Mouse (Mus musculus) cerebellum, postnatal 36 days (tissue): ENCODE measurements around the gene Il18r1.

Experiments
- DNase-seq, 2 experiments: peaks; one replicate each; pipeline ENCODE4 v3.0.0; 2021 to 2022; ENCODE audit warnings: mixed read lengths in 2 of 2

Il18r1 gene

GRCm38 (mm10) chr1:40501126-40501525 lies 35.8 kb downstream of the Il18r1 start:
- DNase-seq, result no peak

- DNase-seq, result no peak
Measured at GRCm38 (mm10) chr1:40501546-40502398, 36.4 kb downstream of the Il18r1 start.

- no peak for DNase-seq
Measured at GRCm38 (mm10) chr1:40504548-40504947, 39.2 kb downstream of the Il18r1 start.

GRCm38 (mm10) chr1:40514851-40515585 lies 49.7 kb downstream of the Il18r1 start, which contains the start of gene Il18rap:
TSS of gene Il18rap (plus strand) at chr1:40515362.
- DNase-seq, result no peak

GRCm38 (mm10) chr1:40516364-40516763 lies 51.0 kb downstream of the Il18r1 start:
- DNase-seq, result no peak

- no peak for DNase-seq
Measured at GRCm38 (mm10) chr1:40522918-40523317, 57.6 kb downstream of the Il18r1 start.

- DNase-seq, result no peak
Measured at GRCm38 (mm10) chr1:40523971-40524722, 58.8 kb downstream of the Il18r1 start.

- DNase-seq, result no peak
Measured at GRCm38 (mm10) chr1:40529287-40529686, 63.9 kb downstream of the Il18r1 start.

GRCm38 (mm10) chr1:40537577-40537976 lies 72.2 kb downstream of the Il18r1 start:
- DNase-seq, result no peak

GRCm38 (mm10) chr1:40544650-40545049 lies 79.3 kb downstream of the Il18r1 start:
- DNase-seq, result peak; percentile 13 to 52

GRCm38 (mm10) chr1:40546645-40547044 lies 81.3 kb downstream of the Il18r1 start:
- DNase-seq, result no peak

- DNase-seq, result no peak
Measured at GRCm38 (mm10) chr1:40547064-40547572, 81.8 kb downstream of the Il18r1 start.

GRCm38 (mm10) chr1:40547762-40548161 lies 82.4 kb downstream of the Il18r1 start:
- DNase-seq, result no peak
